Mouse (Mus musculus) liver, postnatal 0 days (tissue): ENCODE data around the gene Adamtsl3.

Experiments used
- CTCF ChIP-seq: sonication (generic); IDR thresholded peaks from 2 replicates; pipeline ENCODE4 v1.5.1; 2016; ENCODE audit warnings: antibody characterized with exemption, low read depth
- EP300 ChIP-seq: IDR thresholded peaks from 2 replicates; pipeline ENCODE4 v1.6.1; 2016; ENCODE audit warnings: antibody characterized with exemption, low read depth, mild to moderate bottlenecking

DNA sequence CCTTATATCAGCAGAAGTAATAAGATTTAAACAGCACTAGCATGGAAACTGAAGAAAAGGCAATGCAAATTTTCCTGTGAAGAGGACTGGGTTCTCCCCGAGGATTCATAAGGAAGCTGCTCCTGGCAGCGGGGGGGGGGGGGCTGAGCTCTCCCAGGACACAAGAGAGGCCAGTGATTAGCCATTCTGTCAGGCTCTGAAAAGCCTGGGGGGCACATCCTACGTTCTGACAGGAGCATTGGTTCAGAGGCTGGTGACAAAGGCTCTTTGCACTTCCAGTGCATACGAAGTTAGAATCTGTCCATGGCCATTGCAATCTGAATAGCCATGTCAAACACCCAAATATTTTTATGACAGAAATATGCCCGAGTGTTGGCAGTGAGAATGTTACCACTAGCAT, 61.4 kb downstream of the Adamtsl3 start:
- TF ChIP-seq CTCF = no peak
- TF ChIP-seq EP300 = no peak
